Mouse (Mus musculus) frontal cortex, adult 2 months (tissue): ENCODE results near the gene Adcy4. TPM values are rescaled to one million over a fixed set of nuclear protein-coding genes. Genes with fewer than 3 reads are reported as not detected.

Experiments
- DNase-seq, 2 experiments: peaks; one replicate each; pipeline ENCODE4 v3.0.0; 2022; ENCODE audit warnings: low spot score in 1 of 2; ENCODE audit errors: extremely low spot score in 1 of 2
- polyA plus RNA-seq: library from polyadenylated mRNA; depleted of rRNA; stranded (reverse); fragments of >200 nt; gene quantifications from 2 replicates; pipeline ENCODE4 v1.2.3, GENCODE M21; 2012; rRNA removed

Gene Adcy4
- polyA plus RNA-seq, 1 experiment = 4.3 TPM

DNA sequence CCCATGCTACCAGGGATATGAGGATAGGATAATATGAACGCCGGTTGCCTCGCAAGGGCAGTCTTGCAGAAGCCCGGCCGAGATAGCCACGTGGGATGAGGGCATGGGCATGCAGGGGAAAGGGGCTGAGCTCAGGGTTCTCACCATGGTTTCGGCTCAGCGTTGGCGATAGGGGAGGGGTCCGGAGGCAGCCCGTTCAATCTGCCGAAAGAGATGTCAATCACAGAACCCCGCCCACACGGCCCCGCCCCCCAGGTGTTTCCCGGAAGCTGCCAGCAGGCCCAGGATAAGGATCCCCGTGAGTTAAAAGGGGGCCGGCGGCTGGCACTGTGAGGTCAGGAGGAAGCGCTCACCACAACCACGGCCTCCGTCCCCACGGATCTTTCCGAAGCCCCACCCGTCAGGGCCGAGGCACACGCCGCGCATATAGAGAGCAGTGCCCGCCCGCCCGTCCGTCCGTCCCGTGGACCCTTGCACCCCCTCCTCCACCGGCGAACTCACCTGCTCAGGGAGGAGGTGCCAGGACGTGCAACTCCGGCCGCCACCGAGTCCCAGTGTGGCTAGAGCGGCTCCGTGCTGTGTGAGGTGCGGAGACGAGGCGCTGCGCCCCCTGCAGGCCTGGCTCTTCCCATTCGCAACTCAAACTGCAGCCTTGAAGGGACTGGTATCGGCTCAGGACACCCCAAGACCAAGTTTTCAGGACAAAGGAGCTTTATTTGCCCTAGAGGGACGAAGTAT is 62.0 kb downstream of the Adcy4 start, which contains the start of gene Rabggta:
Gene Rabggta (minus strand): TSS at position 564 of the 738 bp plus-strand sequence.
- peak; percentile 85 to 95 for DNase-seq

DNA sequence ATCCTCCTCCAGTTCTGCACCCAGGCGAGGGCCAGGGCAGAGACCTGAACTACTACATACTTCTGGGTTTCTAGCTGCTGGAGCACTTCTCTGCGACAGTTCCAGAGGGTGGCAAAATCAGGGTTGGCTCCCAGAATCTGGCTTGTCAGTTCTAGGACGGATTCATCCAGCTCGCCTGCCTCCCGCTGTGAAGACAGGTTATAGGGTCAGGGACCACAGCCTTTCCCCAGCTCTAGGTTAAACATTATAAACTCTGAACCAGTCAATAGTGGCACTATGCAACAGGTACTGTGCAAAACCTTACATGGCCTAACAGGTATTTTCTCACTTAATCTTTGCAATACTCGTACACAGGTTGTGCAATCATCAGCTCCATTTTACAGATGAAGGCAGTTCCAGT is 62.8 kb downstream of the Adcy4 start:
- no peak for DNase-seq

DNA sequence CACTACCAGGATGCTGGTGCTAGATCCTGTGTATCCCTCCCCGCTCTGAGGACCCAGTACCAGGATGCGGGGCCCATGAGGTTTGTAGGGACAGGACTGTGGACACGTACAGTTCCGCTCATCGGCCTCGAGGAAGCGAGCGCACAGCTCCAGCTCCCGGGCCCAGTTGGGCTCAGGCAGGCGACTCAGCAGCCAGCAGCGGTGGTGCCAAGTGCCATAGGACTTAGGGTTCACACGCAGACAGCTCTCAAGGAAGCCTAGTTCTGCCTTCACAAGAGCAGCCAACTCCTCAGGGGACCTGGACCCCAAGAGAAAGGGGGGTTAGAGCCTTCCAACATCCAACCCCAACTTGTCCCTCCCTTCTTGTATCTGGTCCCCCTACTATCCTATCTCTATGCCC is 63.2 kb downstream of the Adcy4 start:
- DNase-seq = no peak

DNA sequence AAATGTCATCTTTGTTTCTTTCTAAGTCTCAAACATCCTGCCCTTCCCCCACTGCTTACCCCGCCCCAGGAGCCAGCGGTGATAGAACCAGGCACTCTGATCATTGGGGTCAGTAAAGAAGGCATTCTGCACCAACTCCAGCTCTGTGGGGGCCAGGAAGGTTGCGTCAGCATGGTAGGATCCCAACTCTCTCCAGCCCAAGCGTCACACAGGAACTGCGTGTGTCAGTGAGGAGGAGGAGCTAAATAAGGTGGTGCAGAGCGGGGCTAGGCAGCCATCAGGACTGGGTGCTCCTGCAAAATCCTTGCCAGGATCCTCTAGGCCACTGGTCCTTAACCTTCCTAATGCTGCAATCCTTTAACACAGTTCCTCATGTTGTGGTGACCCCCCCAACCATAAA is 64.2 kb downstream of the Adcy4 start:
- no peak for DNase-seq

Other genes starting within 250 kb of the Adcy4 start
- gene Pck2, start 243.8 kb downstream of the Adcy4 start, polyA plus RNA-seq = 30.5 and 36.9 TPM in 2 replicates
- gene Dcaf11, start 224.1 kb downstream of the Adcy4 start, polyA plus RNA-seq = 107 and 128 TPM in 2 replicates
- 1.3 and 1.7 TPM in 2 replicates for gene A730061H03Rik, start 223.7 kb downstream of the Adcy4 start, polyA plus RNA-seq
- 0.11 TPM in 1 of 2 replicates, not detected in the other for gene Fitm1, start 208.5 kb downstream of the Adcy4 start, polyA plus RNA-seq
- gene Psme1, start 206.0 kb downstream of the Adcy4 start, polyA plus RNA-seq = 62.6 and 82.8 TPM in 2 replicates
- gene Emc9, start 198.8 kb downstream of the Adcy4 start, polyA plus RNA-seq = 56.3 and 58.2 TPM in 2 replicates
- gene Psme2, start 193.0 kb downstream of the Adcy4 start, polyA plus RNA-seq = 43.2 and 46.9 TPM in 2 replicates
- 24.2 TPM in 2 replicates for gene Rnf31, start 192.4 kb downstream of the Adcy4 start, polyA plus RNA-seq
- gene Irf9, start 180.5 kb downstream of the Adcy4 start, polyA plus RNA-seq = 19.1 and 22.9 TPM in 2 replicates
- 17.2 and 22.6 TPM in 2 replicates for gene Rec8, start 166.1 kb downstream of the Adcy4 start, polyA plus RNA-seq
- gene Ipo4, start 148.1 kb downstream of the Adcy4 start, polyA plus RNA-seq = 139 and 152 TPM in 2 replicates
- gene Gm49378, start 146.2 kb downstream of the Adcy4 start, polyA plus RNA-seq = 4.3 and 6.2 TPM in 2 replicates
- gene Tm9sf1, start 140.3 kb downstream of the Adcy4 start, polyA plus RNA-seq = 33.0 and 38.5 TPM in 2 replicates
- 0.78 and 1.2 TPM in 2 replicates for gene Tssk4, start 133.9 kb downstream of the Adcy4 start, polyA plus RNA-seq
- 46.0 and 46.7 TPM in 2 replicates for gene Mdp1, start 123.6 kb downstream of the Adcy4 start, polyA plus RNA-seq
- gene Gmpr2, start 112.2 kb downstream of the Adcy4 start, polyA plus RNA-seq = 30.6 and 33.0 TPM in 2 replicates
- 351 and 383 TPM in 2 replicates for gene Nedd8, start 112.0 kb downstream of the Adcy4 start, polyA plus RNA-seq
- 19.2 and 21.7 TPM in 2 replicates for gene Tinf2, start 102.3 kb downstream of the Adcy4 start, polyA plus RNA-seq
- gene Tgm1, start 70.2 kb downstream of the Adcy4 start, polyA plus RNA-seq = 0.14 and 0.21 TPM in 2 replicates
- gene Rabggta, start 61.8 kb downstream of the Adcy4 start, polyA plus RNA-seq = 60.7 and 64.3 TPM in 2 replicates
- 111 and 119 TPM in 2 replicates for gene Dhrs1, start 38.4 kb downstream of the Adcy4 start, polyA plus RNA-seq
- gene Nop9, start 38.4 kb downstream of the Adcy4 start, polyA plus RNA-seq = 8.9 and 9.0 TPM in 2 replicates
- gene Cideb, start 25.6 kb downstream of the Adcy4 start, polyA plus RNA-seq = 15.6 and 18.7 TPM in 2 replicates
- gene Ltb4r2, start 22.7 kb downstream of the Adcy4 start, polyA plus RNA-seq = 0.18 and 0.19 TPM in 2 replicates
- 0.11 and 0.14 TPM in 2 replicates for gene Ltb4r1, start 18.1 kb downstream of the Adcy4 start, polyA plus RNA-seq
- gene Ripk3, start 4.8 kb upstream of the Adcy4 start, polyA plus RNA-seq = 0.67 and 0.68 TPM in 2 replicates
- 1.5 and 2.7 TPM in 2 replicates for gene Nfatc4, start 39.0 kb upstream of the Adcy4 start, polyA plus RNA-seq
- gene Nynrin, start 69.9 kb upstream of the Adcy4 start, polyA plus RNA-seq = 3.8 and 4.3 TPM in 2 replicates
- gene Cbln3, start 100.3 kb upstream of the Adcy4 start, polyA plus RNA-seq = 0.25 and 0.26 TPM in 2 replicates
- 10.3 and 12.2 TPM in 2 replicates for gene Khnyn, start 100.9 kb upstream of the Adcy4 start, polyA plus RNA-seq
- gene Sdr39u1, start 116.2 kb upstream of the Adcy4 start, polyA plus RNA-seq = 122 and 128 TPM in 2 replicates
- gene Cma1, start 160.6 kb upstream of the Adcy4 start, polyA plus RNA-seq = 0.08 and 0.11 TPM in 2 replicates
- gene Cma2, start 166.9 kb upstream of the Adcy4 start, polyA plus RNA-seq = not detected in 2 replicates
- not detected in 2 replicates for gene Mcpt1, start 233.9 kb upstream of the Adcy4 start, polyA plus RNA-seq
- not detected in 2 replicates for gene Mcpt9, start 246.4 kb upstream of the Adcy4 start, polyA plus RNA-seq